In the genomic region with DNA sequence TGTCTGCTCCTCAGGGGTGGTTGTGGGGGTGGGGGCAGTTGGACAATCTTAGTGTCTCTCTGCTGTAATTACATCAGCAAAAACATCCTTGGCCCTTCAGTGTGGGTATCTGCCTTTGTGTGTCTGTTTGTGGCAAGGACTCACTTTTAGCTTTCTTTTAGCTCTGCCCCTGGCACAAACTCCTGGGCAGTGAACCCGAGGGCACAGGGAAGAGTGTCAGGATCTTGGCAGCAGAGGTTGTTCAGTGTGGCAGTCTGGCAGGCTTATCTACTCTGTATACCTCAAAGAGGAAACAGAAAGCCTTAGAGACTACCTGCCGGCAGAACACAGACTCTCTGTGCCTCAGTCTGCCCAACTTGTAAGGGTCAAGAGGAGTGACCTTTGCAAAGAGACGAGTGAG, we compare ENCODE assay signal across 14 mouse cellular contexts. TPM values are rescaled to one million over a fixed set of nuclear protein-coding genes. Genes with fewer than 3 reads are reported as not detected.
A peak's percentile ranks its signal among the peaks of the same experiment; 100 is the strongest.
DNase-seq lines count a peak whose midpoint lies in the region; ATAC-seq lines count a peak whose summit lies in the region.
"Had no signal": no experiment of that assay in that cellular context is flagged by ENCODE, and none has a peak within 500 bp of the region (broad histone marks: within the 10 kb centered on the region; RNA-seq: fewer than 3 reads in every experiment).

No protein-coding gene starts in this region.

- DNase-seq in heart, adult 11 months, result peak; percentile 86
- no peak for DNase-seq in heart, adult 8-10 months (ENCODE audit: low spot score)
- DNase-seq in MN1 (ENCODE audit: low spot score), result peak; percentile 21
- no peak for DNase-seq in right cerebral cortex, postnatal 14 days
- no peak for DNase-seq in right cerebral cortex, postnatal 25 days
- DNase-seq: embryo, embryonic 11 days; heart, postnatal 10 days had no signal

- H3K4me2 ChIP-seq in kidney, embryonic 16.5 days (replicated peaks; ENCODE audit: low read depth, low read length), result peak overlapping the region; percentile 88; the same call in 1 of the 2 replicates
- H3K4me2 ChIP-seq in kidney, embryonic 14.5 days (replicated peaks; ENCODE audit: low read depth, low read length), result no peak overlapping the region; the same call in 1 of the 2 replicates
- peak overlapping the region; percentile 79 for H3K4me2 ChIP-seq in limb, embryonic 13.5 days (replicated peaks)

- no peaks in the 10 kb centered on the region for H3K9me3 ChIP-seq in kidney, embryonic 16.5 days (ENCODE audit: low read length)
- no peaks in the 10 kb centered on the region for H3K9me3 ChIP-seq in kidney, embryonic 14.5 days (ENCODE audit: control insufficient read depth, low read length)
- H3K9me3 ChIP-seq in limb, embryonic 13.5 days, result no peaks in the 10 kb centered on the region

- peaks cover 10% of the 10 kb centered on the region for H3K4me1 ChIP-seq in kidney, embryonic 16.5 days (ENCODE audit: insufficient read depth, low read length)
- H3K4me1 ChIP-seq in kidney, embryonic 14.5 days (ENCODE audit: control insufficient read depth, insufficient read depth, low read length), result 0 out of 2 replicates have a peak, but pooled peaks cover 4% of the 10 kb centered on the region
- H3K4me1 ChIP-seq in limb, embryonic 13.5 days, result peaks cover 14% of the 10 kb centered on the region

- H3K4me3 ChIP-seq in kidney, embryonic 16.5 days (ENCODE audit: low read length), result no peak overlapping the region
- H3K4me3 ChIP-seq in kidney, embryonic 14.5 days (ENCODE audit: low read length), result no peak overlapping the region
- no peak overlapping the region for H3K4me3 ChIP-seq in limb, embryonic 13.5 days

- H3K27me3 ChIP-seq in kidney, embryonic 16.5 days (ENCODE audit: insufficient read depth, low read length), result peaks cover 13% of the 10 kb centered on the region; the same call in 1 of the 2 replicates
- H3K27me3 ChIP-seq in kidney, embryonic 14.5 days (ENCODE audit: control insufficient read depth, insufficient read depth, low read length), result peaks cover 10% of the 10 kb centered on the region
- peaks cover 20% of the 10 kb centered on the region for H3K27me3 ChIP-seq in limb, embryonic 13.5 days

- H3K36me3 ChIP-seq in kidney, embryonic 16.5 days (ENCODE audit: insufficient read depth, low read length), result no peaks in the 10 kb centered on the region
- no peaks in the 10 kb centered on the region for H3K36me3 ChIP-seq in kidney, embryonic 14.5 days (ENCODE audit: control insufficient read depth, insufficient read depth, low read length)
- no peaks in the 10 kb centered on the region for H3K36me3 ChIP-seq in limb, embryonic 13.5 days

- no peak overlapping the region for H3K27ac ChIP-seq in kidney, embryonic 16.5 days (ENCODE audit: low read length)
- H3K27ac ChIP-seq in kidney, embryonic 14.5 days (ENCODE audit: low read depth, low read length), result no peak overlapping the region
- H3K27ac ChIP-seq in limb, embryonic 13.5 days, result no peak overlapping the region

- H3K9ac ChIP-seq in kidney, embryonic 16.5 days (replicated peaks; ENCODE audit: low read length), result no peak overlapping the region
- H3K9ac ChIP-seq in kidney, embryonic 14.5 days (ENCODE audit: low read depth, low read length), result no peak overlapping the region
- no peak overlapping the region for H3K9ac ChIP-seq in limb, embryonic 13.5 days

- ATAC-seq in kidney, embryonic 16.5 days (ENCODE audit: low FRiP score, low TSS enrichment), result no peak
- ATAC-seq in kidney, embryonic 14.5 days (ENCODE audit: low FRiP score, low TSS enrichment), result no peak
- ATAC-seq in limb, embryonic 13.5 days (ENCODE audit: low FRiP score, low read depth), result no peak

- 77% methylated on average over 3 of the region's 3 CpGs for WGBS in kidney, embryonic 16.5 days
- WGBS in kidney, embryonic 14.5 days, result 72% methylated on average over 3 of the region's 3 CpGs
- 70% methylated on average over 3 of the region's 3 CpGs for WGBS in limb, embryonic 13.5 days

RNA-seq across cellular contexts. Expression of a gene that starts 0.9 kb away (rescaled TPM):
- total RNA-seq in heart, adult 8-10 months (2022), result 10 to 100 TPM; 17.1 to 29.4 (median 20.3) TPM
- 42.1 and 47.1 TPM in 2 replicates for polyA plus RNA-seq in kidney, embryonic 16.5 days (2015; fragmentation: Nextera tagmentation; extraction: Ambion mirVana)
- 18.7 and 30.7 TPM in 2 replicates for polyA plus RNA-seq in kidney, embryonic 14.5 days (2014; fragmentation: Nextera tagmentation; extraction: Ambion mirVana)
- 40.0 and 43.8 TPM in 2 replicates for polyA plus RNA-seq in limb, embryonic 13.5 days (2015; fragmentation: Nextera tagmentation; extraction: Ambion mirVana)

RNA-seq across cellular contexts. Expression of a gene that starts 9.1 kb away (rescaled TPM):
- not detected for total RNA-seq in heart, adult 8-10 months (2022)
- not detected in 2 replicates for polyA plus RNA-seq in kidney, embryonic 16.5 days (2015; fragmentation: Nextera tagmentation; extraction: Ambion mirVana)
- polyA plus RNA-seq in kidney, embryonic 14.5 days (2014; fragmentation: Nextera tagmentation; extraction: Ambion mirVana), result not detected in 2 replicates
- polyA plus RNA-seq in limb, embryonic 13.5 days (2015; fragmentation: Nextera tagmentation; extraction: Ambion mirVana), result not detected in 2 replicates
- total RNA-seq: heart, postnatal 10 days; layer of hippocampus, postnatal 25 days had no signal
- polyA plus RNA-seq: CD4-positive, CD25-positive, alpha-beta regulatory T cell, adult 4 months; lung, adult 2 months; stomach, embryonic 14.5 days had no signal

RNA-seq across cellular contexts. Expression of a gene that starts 26.6 kb away (rescaled TPM):
- total RNA-seq in heart, adult 8-10 months (2022), result 1 to 10 TPM; 1.6 to 1.8 (median 1.6) TPM
- polyA plus RNA-seq in kidney, embryonic 16.5 days (2015; fragmentation: Nextera tagmentation; extraction: Ambion mirVana), result 2.2 and 2.5 TPM in 2 replicates
- polyA plus RNA-seq in kidney, embryonic 14.5 days (2014; fragmentation: Nextera tagmentation; extraction: Ambion mirVana), result 0.86 and 1.8 TPM in 2 replicates
- polyA plus RNA-seq in limb, embryonic 13.5 days (2015; fragmentation: Nextera tagmentation; extraction: Ambion mirVana), result 1.5 and 1.8 TPM in 2 replicates

Comparison
In these comparisons a context has a peak if more than half of its experiments do, and no peak if none do; other contexts are left out.
1. DNase-seq: peak in heart, adult 11 months (single experiment) and MN1 (single experiment); none in heart, adult 8-10 months (single experiment), right cerebral cortex, postnatal 14 days (single experiment) and right cerebral cortex, postnatal 25 days (single experiment).